Mouse (Mus musculus): ENCODE results near the gene Setd1b. TPM values are rescaled to one million over a fixed set of nuclear protein-coding genes. Genes with fewer than 3 reads are reported as not detected.

The Setd1b gene
- polyA plus RNA-seq, 1 experiment from 2014 or later = 7.4 TPM

DNA sequence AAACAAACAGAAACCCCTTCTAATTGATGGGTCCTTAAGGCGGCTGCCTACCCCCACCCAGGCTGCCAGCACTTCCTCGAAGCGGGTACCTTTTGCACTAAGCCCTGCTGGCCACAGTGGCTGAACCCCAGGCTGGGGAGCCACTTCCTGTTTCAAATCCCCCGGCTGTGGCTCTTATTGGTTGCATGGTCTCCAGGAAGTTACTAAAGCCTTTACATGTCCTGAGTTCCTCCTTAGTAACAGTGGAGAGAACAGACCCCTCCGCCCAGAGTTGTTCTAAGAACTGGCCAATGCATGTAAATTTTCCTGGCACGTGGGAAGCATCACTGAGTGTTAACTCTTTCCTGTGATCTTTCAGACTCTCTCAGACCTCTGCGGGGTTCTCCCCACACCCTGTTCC is 9.1 kb downstream of the Setd1b start:
- H3K4me2 ChIP-seq = peak overlapping the region; percentile 59
- no peak for ATAC-seq (ENCODE audit: insufficient number of reproducible peaks, low FRiP score)
- peak overlapping the region; percentile 34; the same call in 1 of the 2 replicates for H3K9ac ChIP-seq
- peak overlapping the region; percentile 35 for H3K4me3 ChIP-seq
- WGBS = 46% methylated on average over 7 of the region's 7 CpGs
- H3K27me3 ChIP-seq (replicated peaks) = no peaks in the 10 kb centered on the region
- H3K36me3 ChIP-seq = peaks cover 92% of the 10 kb centered on the region
- peaks cover 39% of the 10 kb centered on the region for H3K4me1 ChIP-seq (replicated peaks)
- no peaks in the 10 kb centered on the region for H3K9me3 ChIP-seq (replicated peaks)
- H3K27ac ChIP-seq (ENCODE audit: poor library complexity, severe bottlenecking) = no peak overlapping the region; the same call in 1 of the 2 replicates

DNA sequence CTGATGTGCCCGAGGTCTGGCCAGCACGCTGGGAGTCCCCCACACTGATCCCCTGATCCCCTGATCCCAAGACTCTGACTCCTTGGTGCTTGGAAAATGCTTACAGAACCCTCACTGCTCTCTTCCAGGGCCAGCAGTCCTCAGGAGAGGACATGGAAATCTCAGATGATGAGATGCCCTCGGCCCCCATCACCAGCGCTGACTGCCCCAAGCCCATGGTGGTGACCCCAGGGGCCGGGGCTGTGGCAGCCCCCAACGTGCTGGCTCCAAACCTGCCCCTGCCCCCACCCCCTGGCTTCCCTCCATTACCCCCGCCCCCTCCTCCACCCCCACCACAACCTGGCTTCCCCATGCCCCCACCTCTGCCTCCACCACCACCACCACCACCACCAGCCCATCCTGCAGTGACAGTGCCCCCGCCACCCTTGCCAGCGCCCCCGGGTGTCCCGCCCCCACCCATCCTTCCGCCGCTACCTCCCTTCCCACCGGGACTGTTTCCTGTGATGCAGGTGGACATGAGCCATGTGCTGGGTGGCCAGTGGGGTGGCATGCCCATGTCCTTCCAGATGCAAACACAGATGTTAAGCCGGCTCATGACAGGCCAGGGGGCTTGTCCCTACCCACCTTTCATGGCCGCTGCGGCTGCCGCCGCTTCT is 9.8 kb downstream of the Setd1b start:
- no peak overlapping the region for H3K4me2 ChIP-seq
- 94% methylated on average over 19 of the region's 19 CpGs for WGBS
- no peak overlapping the region for H3K4me3 ChIP-seq
- peaks cover 39% of the 10 kb centered on the region for H3K4me1 ChIP-seq (replicated peaks)
- ATAC-seq (ENCODE audit: insufficient number of reproducible peaks, low FRiP score) = no peak
- H3K36me3 ChIP-seq = peaks cover 91% of the 10 kb centered on the region
- no peaks in the 10 kb centered on the region for H3K9me3 ChIP-seq (replicated peaks)
- H3K9ac ChIP-seq = no peak overlapping the region
- no peaks in the 10 kb centered on the region for H3K27me3 ChIP-seq (replicated peaks)
- no peak overlapping the region for H3K27ac ChIP-seq (ENCODE audit: poor library complexity, severe bottlenecking)

DNA sequence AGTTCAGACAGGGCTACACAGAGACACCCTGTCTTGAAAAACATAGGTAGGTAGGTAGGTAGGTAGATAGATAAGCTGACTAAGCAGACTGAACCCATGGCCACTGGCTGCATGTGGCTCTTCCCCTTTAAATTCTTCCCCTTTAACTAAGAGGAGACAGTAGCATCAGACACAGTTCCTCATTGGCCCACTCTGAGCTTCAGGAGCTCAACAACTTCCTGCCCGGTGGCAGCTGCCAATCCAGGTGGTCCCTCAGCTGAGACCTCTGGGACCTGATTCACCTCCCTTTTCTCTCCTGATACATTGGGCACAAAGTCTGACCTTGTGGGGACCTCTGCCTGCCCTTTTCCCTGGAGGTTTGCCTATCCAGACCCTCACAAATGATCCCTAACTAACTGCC is 10.9 kb downstream of the Setd1b start:
- 87% methylated on average over 1 of the region's 1 CpGs for WGBS
- H3K4me1 ChIP-seq (replicated peaks) = peaks cover 45% of the 10 kb centered on the region
- no peaks in the 10 kb centered on the region for H3K27me3 ChIP-seq (replicated peaks)
- H3K9ac ChIP-seq = no peak overlapping the region
- no peak overlapping the region for H3K27ac ChIP-seq (ENCODE audit: poor library complexity, severe bottlenecking)
- H3K4me3 ChIP-seq = no peak overlapping the region
- ATAC-seq (ENCODE audit: insufficient number of reproducible peaks, low FRiP score) = no peak
- H3K9me3 ChIP-seq (replicated peaks) = no peaks in the 10 kb centered on the region
- no peak overlapping the region for H3K4me2 ChIP-seq
- H3K36me3 ChIP-seq = peaks cover 91% of the 10 kb centered on the region

DNA sequence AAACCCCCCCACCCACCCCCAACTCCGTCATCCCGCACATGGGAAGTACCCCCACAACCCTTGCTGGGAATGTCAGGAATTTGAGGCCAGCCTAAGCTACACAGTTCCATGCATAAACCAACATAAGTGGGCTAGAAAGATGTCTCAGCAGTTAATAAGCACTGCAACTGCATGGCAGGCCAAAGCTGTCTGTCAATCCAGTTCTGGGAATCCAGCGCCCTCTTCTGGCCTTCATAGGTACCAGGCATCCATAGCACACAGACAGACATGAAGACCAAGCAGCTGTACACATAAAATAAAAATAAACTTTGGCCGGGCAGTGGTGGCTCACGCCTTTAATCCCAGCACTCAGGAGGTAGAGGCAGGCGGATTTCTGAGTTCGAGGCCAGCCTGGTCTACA is 13.4 kb downstream of the Setd1b start:
- no peak overlapping the region for H3K9ac ChIP-seq
- no peak; the same call in 1 of the 2 replicates for ATAC-seq (ENCODE audit: insufficient number of reproducible peaks, low FRiP score)
- peaks cover 95% of the 10 kb centered on the region for H3K36me3 ChIP-seq
- no peaks in the 10 kb centered on the region for H3K27me3 ChIP-seq (replicated peaks)
- peaks cover 20% of the 10 kb centered on the region for H3K4me1 ChIP-seq (replicated peaks)
- whole genome bisulfite sequencing = 53% methylated on average over 7 of the region's 7 CpGs
- H3K4me2 ChIP-seq = no peak overlapping the region
- no peak overlapping the region for H3K27ac ChIP-seq (ENCODE audit: poor library complexity, severe bottlenecking)
- H3K9me3 ChIP-seq (replicated peaks) = no peaks in the 10 kb centered on the region
- H3K4me3 ChIP-seq = no peak overlapping the region

DNA sequence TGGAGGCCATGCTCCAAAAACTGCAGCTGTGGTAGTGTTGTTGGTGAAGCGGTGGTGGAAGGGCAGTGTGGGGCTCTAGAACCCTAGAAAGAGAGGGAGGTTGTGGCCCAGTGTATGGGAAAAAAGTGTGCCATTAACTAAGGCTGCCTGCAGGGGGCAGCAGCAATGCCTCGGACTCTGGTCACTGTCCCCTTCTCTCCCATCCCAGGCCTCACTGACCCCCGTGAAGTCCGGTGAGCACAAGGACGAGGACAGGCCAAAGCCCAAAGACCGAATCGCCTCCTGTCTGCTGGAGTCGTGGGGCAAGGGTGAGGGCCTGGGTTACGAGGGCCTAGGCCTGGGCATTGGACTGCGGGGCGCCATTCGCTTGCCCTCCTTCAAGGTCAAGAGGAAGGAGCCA is 14.8 kb downstream of the Setd1b start:
- H3K4me3 ChIP-seq = no peak overlapping the region
- H3K9me3 ChIP-seq (replicated peaks) = no peaks in the 10 kb centered on the region
- H3K27ac ChIP-seq (ENCODE audit: poor library complexity, severe bottlenecking) = no peak overlapping the region
- WGBS = 81% methylated on average over 12 of the region's 12 CpGs
- H3K9ac ChIP-seq = no peak overlapping the region
- H3K27me3 ChIP-seq (replicated peaks) = no peaks in the 10 kb centered on the region
- H3K4me1 ChIP-seq (replicated peaks) = peaks cover 7% of the 10 kb centered on the region; the same call in 1 of the 2 replicates
- peaks cover 95% of the 10 kb centered on the region for H3K36me3 ChIP-seq
- no peak overlapping the region for H3K4me2 ChIP-seq
- no peak for ATAC-seq (ENCODE audit: insufficient number of reproducible peaks, low FRiP score)

DNA sequence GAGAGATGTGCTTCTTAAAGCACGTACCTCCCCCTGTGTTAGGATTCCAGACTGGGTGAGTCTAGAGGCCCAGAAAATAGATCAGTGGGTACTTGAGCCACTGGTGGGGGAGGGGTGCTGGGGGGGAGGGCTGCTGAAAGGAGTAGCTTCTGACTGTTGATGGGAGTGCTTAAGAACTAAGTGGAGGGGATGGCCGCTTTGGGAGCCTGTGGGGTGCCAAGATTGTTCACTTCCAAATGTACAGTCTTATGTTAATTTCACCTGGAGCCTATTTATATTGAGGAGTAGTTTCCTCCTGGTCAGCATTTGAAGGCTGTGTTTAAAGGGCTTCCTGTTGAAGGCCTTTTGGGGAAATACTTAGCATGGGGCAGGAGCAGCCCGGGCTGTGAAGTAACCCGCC is 16.0 kb downstream of the Setd1b start:
- ATAC-seq (ENCODE audit: insufficient number of reproducible peaks, low FRiP score) = no peak
- Histone ChIP-seq H3K9me3 (replicated peaks) (no peaks in the 10 kb centered on the region), H3K9ac (no peak overlapping the region), H3K36me3 (peaks cover 95% of the 10 kb centered on the region), H3K27ac (ENCODE audit: poor library complexity, severe bottlenecking) (no peak overlapping the region), H3K4me1 (replicated peaks) (peaks cover 7% of the 10 kb centered on the region; the same call in 1 of the 2 replicates), H3K27me3 (replicated peaks) (no peaks in the 10 kb centered on the region), H3K4me2 (no peak overlapping the region), H3K4me3 (no peak overlapping the region)
- WGBS = 73% methylated on average over 4 of the region's 4 CpGs

DNA sequence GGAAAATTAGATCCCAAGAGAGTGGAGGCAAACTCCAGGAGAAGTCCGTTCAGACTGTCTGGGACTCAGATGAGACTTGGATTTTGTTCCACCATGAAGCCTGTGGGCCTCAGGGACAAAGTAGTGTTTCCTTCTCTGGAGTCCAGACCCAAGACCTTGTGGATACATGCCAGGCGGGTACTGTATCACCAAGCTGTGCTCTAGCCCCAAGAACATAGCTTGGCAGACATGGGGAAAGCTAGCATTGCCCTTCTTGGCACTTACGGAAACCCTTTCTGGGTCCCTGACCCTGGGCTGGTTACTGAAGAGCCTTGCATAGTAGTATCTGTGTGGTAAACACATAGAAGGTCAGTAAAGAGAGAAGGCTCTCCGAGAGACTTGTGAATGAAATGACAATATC is 17.5 kb downstream of the Setd1b start:
- Histone ChIP-seq H3K36me3 (peaks cover 95% of the 10 kb centered on the region), H3K4me1 (replicated peaks) (peaks cover 7% of the 10 kb centered on the region; the same call in 1 of the 2 replicates), H3K27ac (ENCODE audit: poor library complexity, severe bottlenecking) (no peak overlapping the region), H3K27me3 (replicated peaks) (no peaks in the 10 kb centered on the region), H3K9ac (no peak overlapping the region), H3K4me3 (no peak overlapping the region), H3K9me3 (replicated peaks) (no peaks in the 10 kb centered on the region), H3K4me2 (no peak overlapping the region)
- no peak for ATAC-seq (ENCODE audit: insufficient number of reproducible peaks, low FRiP score)
- 97% methylated on average over 4 of the region's 4 CpGs for WGBS

DNA sequence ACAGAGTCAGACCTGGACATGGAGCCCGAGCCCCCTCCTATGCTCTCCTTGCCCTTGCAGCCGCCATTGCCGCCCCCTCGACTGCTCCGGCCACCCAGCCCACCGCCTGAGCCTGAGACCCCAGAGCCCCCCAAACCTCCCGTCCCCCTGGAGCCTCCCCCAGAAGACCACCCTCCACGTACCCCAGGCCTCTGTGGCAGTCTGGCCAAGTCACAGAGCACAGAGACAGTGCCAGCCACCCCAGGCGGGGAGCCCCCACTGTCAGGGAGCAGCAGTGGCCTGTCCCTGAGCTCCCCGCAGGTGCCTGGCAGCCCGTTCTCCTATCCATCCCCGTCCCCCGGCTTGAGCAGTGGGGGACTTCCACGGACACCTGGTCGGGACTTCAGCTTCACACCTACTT is 17.9 kb downstream of the Setd1b start:
- Histone ChIP-seq H3K36me3 (peaks cover 94% of the 10 kb centered on the region), H3K27me3 (replicated peaks) (no peaks in the 10 kb centered on the region), H3K4me1 (replicated peaks) (peaks cover 7% of the 10 kb centered on the region; the same call in 1 of the 2 replicates), H3K9me3 (replicated peaks) (no peaks in the 10 kb centered on the region), H3K4me3 (no peak overlapping the region), H3K27ac (ENCODE audit: poor library complexity, severe bottlenecking) (no peak overlapping the region), H3K9ac (no peak overlapping the region), H3K4me2 (no peak overlapping the region)
- no peak for ATAC-seq (ENCODE audit: insufficient number of reproducible peaks, low FRiP score)
- WGBS = 92% methylated on average over 15 of the region's 15 CpGs

DNA sequence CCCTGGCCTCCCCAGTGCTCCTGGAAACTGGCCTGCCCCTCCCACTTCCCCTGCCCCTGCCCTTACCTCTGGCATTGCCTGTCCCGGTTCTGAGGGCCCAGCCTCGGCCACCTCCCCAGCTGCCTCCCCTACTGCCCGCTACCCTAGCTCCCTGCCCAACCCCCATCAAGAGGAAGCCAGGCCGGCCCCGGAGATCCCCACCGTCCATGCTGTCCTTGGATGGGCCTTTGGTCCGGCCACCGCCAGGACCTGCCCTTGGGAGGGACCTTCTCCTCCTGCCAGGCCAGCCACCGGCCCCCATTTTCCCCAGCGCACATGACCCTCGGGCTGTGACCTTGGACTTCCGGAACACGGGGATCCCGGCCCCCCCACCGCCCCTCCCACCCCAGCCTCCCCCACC is 18.3 kb downstream of the Setd1b start:
- no peaks in the 10 kb centered on the region for H3K9me3 ChIP-seq (replicated peaks)
- H3K4me3 ChIP-seq = no peak overlapping the region
- H3K27ac ChIP-seq (ENCODE audit: poor library complexity, severe bottlenecking) = no peak overlapping the region
- ATAC-seq (ENCODE audit: insufficient number of reproducible peaks, low FRiP score) = no peak
- H3K27me3 ChIP-seq (replicated peaks) = no peaks in the 10 kb centered on the region
- H3K4me1 ChIP-seq (replicated peaks) = peaks cover 7% of the 10 kb centered on the region; the same call in 1 of the 2 replicates
- H3K36me3 ChIP-seq = peaks cover 90% of the 10 kb centered on the region
- no peak overlapping the region for H3K9ac ChIP-seq
- no peak overlapping the region for H3K4me2 ChIP-seq
- 92% methylated on average over 15 of the region's 15 CpGs for WGBS

DNA sequence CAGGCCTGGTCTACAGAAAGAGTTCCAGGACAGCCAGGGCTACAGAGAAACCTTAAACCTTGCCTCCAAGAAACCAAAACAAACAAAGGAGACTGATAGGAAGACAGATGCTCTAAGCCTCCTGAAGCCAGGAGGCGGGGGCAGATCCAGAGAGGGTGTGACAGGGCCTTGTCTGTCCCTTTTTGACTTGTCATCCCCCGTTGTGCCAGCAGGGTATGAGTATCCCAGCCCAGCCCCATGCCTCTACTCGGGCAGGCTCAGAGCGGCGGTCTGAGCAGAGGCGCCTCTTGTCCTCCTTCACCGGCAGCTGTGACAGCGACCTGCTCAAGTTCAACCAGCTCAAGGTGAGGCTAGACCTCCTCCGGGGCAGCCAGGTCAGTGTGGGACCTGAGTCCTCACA is 20.9 kb downstream of the Setd1b start:
- Histone ChIP-seq H3K36me3 (peaks cover 87% of the 10 kb centered on the region), H3K9ac (no peak overlapping the region), H3K4me2 (no peak overlapping the region), H3K4me1 (replicated peaks) (0 out of 2 replicates have a peak, but pooled peaks cover under 1% of the 10 kb centered on the region), H3K27ac (ENCODE audit: poor library complexity, severe bottlenecking) (no peak overlapping the region), H3K4me3 (no peak overlapping the region), H3K27me3 (replicated peaks) (no peaks in the 10 kb centered on the region), H3K9me3 (replicated peaks) (no peaks in the 10 kb centered on the region)
- 74% methylated on average over 9 of the region's 9 CpGs for WGBS
- ATAC-seq (ENCODE audit: insufficient number of reproducible peaks, low FRiP score) = no peak; the same call in 1 of the 2 replicates

DNA sequence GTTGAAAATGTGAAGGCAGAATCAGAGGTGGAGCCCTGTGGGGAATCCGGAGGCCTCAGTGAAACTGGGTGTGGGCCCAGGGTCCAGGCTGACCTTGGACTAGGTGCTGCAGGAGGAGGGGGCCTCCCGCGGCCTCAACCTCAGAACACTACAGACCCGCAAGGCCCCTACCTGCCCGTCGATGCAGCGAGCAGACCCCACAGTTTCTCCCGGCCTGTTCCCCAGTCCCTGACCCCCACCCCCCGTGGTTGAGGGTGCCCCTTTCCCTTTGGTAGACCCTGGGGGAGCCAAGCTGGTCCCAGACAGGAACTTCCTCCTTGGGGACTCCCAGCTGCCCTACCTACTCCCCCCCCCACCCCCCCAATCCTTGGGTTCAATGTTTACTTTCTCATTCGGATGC is 24.4 kb downstream of the Setd1b start:
- Histone ChIP-seq H3K4me2 (no peak overlapping the region), H3K27me3 (replicated peaks) (no peaks in the 10 kb centered on the region), H3K36me3 (peaks cover 54% of the 10 kb centered on the region), H3K4me3 (no peak overlapping the region), H3K9me3 (replicated peaks) (no peaks in the 10 kb centered on the region), H3K4me1 (replicated peaks) (no peaks in the 10 kb centered on the region), H3K27ac (ENCODE audit: poor library complexity, severe bottlenecking) (no peak overlapping the region), H3K9ac (no peak overlapping the region)
- ATAC-seq (ENCODE audit: insufficient number of reproducible peaks, low FRiP score) = no peak
- 91% methylated on average over 10 of the region's 10 CpGs for WGBS

DNA sequence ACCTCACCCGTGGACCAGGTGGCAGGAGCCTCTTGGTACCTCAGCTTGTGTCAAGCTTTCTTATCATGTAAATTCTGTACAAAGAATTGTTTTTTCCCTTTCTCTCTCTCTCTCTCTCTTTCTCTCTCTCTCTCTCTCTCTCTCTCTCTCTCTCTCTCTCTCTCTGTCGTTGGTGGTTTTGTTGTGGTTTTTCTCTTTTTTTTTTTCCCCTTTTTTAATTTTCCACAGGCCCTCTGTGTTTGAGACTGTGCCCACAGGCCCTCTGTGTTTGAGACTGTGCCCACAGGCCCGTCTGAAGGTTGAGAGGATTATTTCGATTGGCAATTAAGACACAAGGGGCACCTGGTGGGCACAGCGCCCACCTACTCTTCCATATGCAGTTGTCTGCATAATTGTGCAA is 25.6 kb downstream of the Setd1b start:
- no peaks in the 10 kb centered on the region for H3K9me3 ChIP-seq (replicated peaks)
- H3K27ac ChIP-seq (ENCODE audit: poor library complexity, severe bottlenecking) = no peak overlapping the region
- WGBS = 74% methylated on average over 5 of the region's 5 CpGs
- peaks cover 6% of the 10 kb centered on the region; the same call in 1 of the 2 replicates for H3K4me1 ChIP-seq (replicated peaks)
- H3K9ac ChIP-seq = no peak overlapping the region
- no peak for ATAC-seq (ENCODE audit: insufficient number of reproducible peaks, low FRiP score)
- no peak overlapping the region for H3K4me3 ChIP-seq
- H3K4me2 ChIP-seq = no peak overlapping the region
- no peaks in the 10 kb centered on the region for H3K27me3 ChIP-seq (replicated peaks)
- peaks cover 42% of the 10 kb centered on the region for H3K36me3 ChIP-seq
